Mouse (Mus musculus) liver, embryonic 11.5 days (tissue): ENCODE results near the gene Fank1. TPM values are rescaled to one million over a fixed set of nuclear protein-coding genes. Genes with fewer than 3 reads are reported as not detected.

Experiments
- ATAC-seq: fragments of 200-750 bp; cut with Nextera tagmentation; replicated peaks from 2 replicates; pipeline ENCODE4 v1.8.0; 2017; ENCODE audit warnings: moderate number of reproducible peaks, mild to moderate bottlenecking, moderate TSS enrichment, moderate library complexity; ENCODE audit not compliant: low FRiP score
- DNase-seq: peaks from one replicate; pipeline ENCODE4 v3.0.0-alpha.2; 2017; ENCODE audit warnings: low spot score
- H3K27ac ChIP-seq: fragments of 300-500 bp; sonication (generic); 2 replicates; pipeline ENCODE4 v1.5.1; 2014; ENCODE audit warnings: mild to moderate bottlenecking, low read depth, low read length, control low read depth
- H3K27me3 ChIP-seq: fragments of 300-500 bp; sonication (generic); replicated peaks from 2 replicates; pipeline ENCODE4 v1.6.1; 2014; ENCODE audit warnings: low read length, mixed read lengths; ENCODE audit not compliant: control insufficient read depth, insufficient read depth
- H3K36me3 ChIP-seq: fragments of 300-500 bp; sonication (generic); 2 replicates; pipeline ENCODE4 v1.6.1; 2014; ENCODE audit warnings: mild to moderate bottlenecking, low read length, moderate library complexity, mixed read lengths; ENCODE audit not compliant: control insufficient read depth, insufficient read depth
- H3K4me1 ChIP-seq: fragments of 300-500 bp; sonication (generic); replicated peaks from 2 replicates; pipeline ENCODE4 v1.6.1; 2014; ENCODE audit warnings: low read length, mixed read lengths; ENCODE audit not compliant: control insufficient read depth, insufficient read depth
- H3K4me2 ChIP-seq: fragments of 300-500 bp; sonication (generic); 2 replicates; pipeline ENCODE4 v1.6.1; 2014; ENCODE audit warnings: mild to moderate bottlenecking, control low read depth, moderate library complexity
- H3K4me3 ChIP-seq: fragments of 300-500 bp; sonication (generic); 2 replicates; pipeline ENCODE4 v1.5.1; 2014; ENCODE audit warnings: low read depth, low read length, control low read depth
- H3K9ac ChIP-seq: fragments of 300-500 bp; sonication (generic); 2 replicates; pipeline ENCODE4 v1.6.1; 2014; ENCODE audit warnings: low read depth, low read length, control low read depth
- H3K9me3 ChIP-seq: fragments of 300-500 bp; sonication (generic); 2 replicates; pipeline ENCODE4 v1.6.1; 2016; ENCODE audit warnings: low read length, inconsistent platforms, mixed read lengths; ENCODE audit not compliant: control insufficient read depth
- WGBS: fragments of 180-500 bp; shearing (Covaris S2); extraction: QIAGEN DNeasy Blood & Tissue Kit; methylation state at CpG from one replicate; pipeline ENCODE4 v1.1.7; 2014; 5-methylcytosine and 5-hydroxymethylcytosine counted together
- polyA plus RNA-seq: library from polyadenylated mRNA; unstranded; fragments of >200 nt; fragmentation: Nextera tagmentation; extraction: Ambion mirVana; gene quantifications from 2 replicates; pipeline ENCODE4 v1.2.1, GENCODE M21; 2014

The Fank1 gene
- polyA plus RNA-seq, 1 experiment from 2014 or later, result not detected

DNA sequence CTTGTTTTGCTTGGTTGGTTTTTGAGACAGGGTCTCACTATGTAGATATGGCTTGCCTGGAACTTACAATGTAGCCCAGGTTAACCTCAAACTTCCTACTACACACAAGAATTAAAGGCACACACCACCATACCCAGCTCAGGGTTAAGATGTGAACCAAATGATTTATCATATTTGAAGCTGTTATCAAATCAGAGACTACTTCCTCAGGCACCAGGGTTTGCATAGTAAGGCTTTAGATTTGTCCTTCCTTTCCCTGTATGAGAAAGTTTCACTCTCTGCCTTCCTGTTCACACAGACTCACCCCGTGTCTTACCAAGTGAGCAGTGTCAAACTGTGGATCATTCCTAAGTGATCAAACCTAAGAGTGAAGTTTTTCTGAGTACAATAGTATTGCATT, 32.5 kb upstream of the Fank1 start:
- H3K27ac ChIP-seq, result no peak overlapping the region
- H3K9me3 ChIP-seq, result no peaks in the 10 kb centered on the region
- DNase-seq (no peak), ATAC-seq (no peak)
- H3K36me3 ChIP-seq, result peaks cover 2% of the 10 kb centered on the region; the same call in 1 of the 2 replicates
- H3K4me1 ChIP-seq, result 0 out of 2 replicates have a peak, but pooled peaks cover 3% of the 10 kb centered on the region
- H3K4me2 ChIP-seq, result no peak overlapping the region
- 70% methylated on average over 1 of the region's 1 CpGs for WGBS
- no peak overlapping the region for H3K4me3 ChIP-seq
- H3K9ac ChIP-seq, result no peak overlapping the region
- no peaks in the 10 kb centered on the region for H3K27me3 ChIP-seq

GRCm38 (mm10) chr7:133744701-133745100, 32.0 kb upstream of the Fank1 start:
- ATAC-seq, result no peak
- H3K4me2 ChIP-seq, result no peak overlapping the region
- no peak overlapping the region for H3K27ac ChIP-seq
- WGBS, result 52% methylated on average over 4 of the region's 4 CpGs
- H3K27me3 ChIP-seq, result no peaks in the 10 kb centered on the region
- 0 out of 2 replicates have a peak, but pooled peaks cover 3% of the 10 kb centered on the region for H3K4me1 ChIP-seq
- DNase-seq, result no peak
- H3K9ac ChIP-seq, result no peak overlapping the region
- peaks cover 2% of the 10 kb centered on the region; the same call in 1 of the 2 replicates for H3K36me3 ChIP-seq
- no peaks in the 10 kb centered on the region for H3K9me3 ChIP-seq
- H3K4me3 ChIP-seq, result no peak overlapping the region

- H3K4me2 ChIP-seq, result no peak overlapping the region
- DNase-seq (no peak), ATAC-seq (no peak)
- 85% methylated on average over 8 of the region's 8 CpGs for WGBS
- H3K27me3 ChIP-seq, result no peaks in the 10 kb centered on the region
- H3K36me3 ChIP-seq, result peaks cover 2% of the 10 kb centered on the region; the same call in 1 of the 2 replicates
- no peak overlapping the region for H3K9ac ChIP-seq
- no peak overlapping the region for H3K4me3 ChIP-seq
- H3K9me3 ChIP-seq, result no peaks in the 10 kb centered on the region
- H3K4me1 ChIP-seq, result 0 out of 2 replicates have a peak, but pooled peaks cover 3% of the 10 kb centered on the region
- H3K27ac ChIP-seq, result no peak overlapping the region
Measured at GRCm38 (mm10) chr7:133747372-133747771, 29.3 kb upstream of the Fank1 start.

GRCm38 (mm10) chr7:133748753-133749152, 27.9 kb upstream of the Fank1 start:
- Histone ChIP-seq H3K27me3 (no peaks in the 10 kb centered on the region), H3K4me2 (no peak overlapping the region), H3K9me3 (no peaks in the 10 kb centered on the region), H3K36me3 (peaks cover 2% of the 10 kb centered on the region; the same call in 1 of the 2 replicates), H3K4me1 (0 out of 2 replicates have a peak, but pooled peaks cover 3% of the 10 kb centered on the region), H3K27ac (no peak overlapping the region), H3K4me3 (no peak overlapping the region), H3K9ac (no peak overlapping the region)
- DNase-seq (no peak), ATAC-seq (no peak)
- 89% methylated on average over 14 of the region's 14 CpGs for WGBS

DNA sequence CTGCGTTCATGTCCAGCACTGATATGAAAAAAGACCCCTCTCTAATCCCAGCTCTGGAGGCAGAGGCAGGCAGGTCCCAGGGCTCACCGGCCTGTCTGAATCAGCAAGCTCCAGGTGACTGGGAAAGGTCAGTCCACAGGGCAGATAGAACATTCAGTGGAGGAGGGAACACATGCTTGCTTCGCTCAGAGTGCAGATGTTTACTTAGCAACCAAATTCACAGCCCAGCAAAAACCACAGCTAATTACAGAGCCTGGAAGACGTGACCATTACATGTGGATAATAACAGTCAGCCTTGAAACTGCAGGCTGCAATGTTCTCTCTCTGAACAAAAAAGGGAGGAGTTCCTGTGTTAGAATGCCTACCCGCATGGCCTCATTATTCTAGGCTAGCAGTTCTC, 26.0 kb upstream of the Fank1 start:
- Histone ChIP-seq H3K27ac (no peak overlapping the region), H3K9ac (no peak overlapping the region), H3K36me3 (peaks cover 2% of the 10 kb centered on the region; the same call in 1 of the 2 replicates), H3K4me2 (no peak overlapping the region), H3K9me3 (no peaks in the 10 kb centered on the region), H3K27me3 (no peaks in the 10 kb centered on the region), H3K4me3 (no peak overlapping the region), H3K4me1 (no peaks in the 10 kb centered on the region)
- DNase-seq (no peak), ATAC-seq (no peak; the same call in 1 of the 2 replicates)
- 75% methylated on average over 5 of the region's 5 CpGs for WGBS

GRCm38 (mm10) chr7:133751163-133751562, 25.5 kb upstream of the Fank1 start:
- no peaks in the 10 kb centered on the region for H3K27me3 ChIP-seq
- H3K9ac ChIP-seq, result no peak overlapping the region
- no peaks in the 10 kb centered on the region for H3K9me3 ChIP-seq
- peaks cover 2% of the 10 kb centered on the region; the same call in 1 of the 2 replicates for H3K36me3 ChIP-seq
- ATAC-seq, result no peak
- H3K4me3 ChIP-seq, result no peak overlapping the region
- no peaks in the 10 kb centered on the region for H3K4me1 ChIP-seq
- 83% methylated on average over 5 of the region's 5 CpGs for WGBS
- no peak overlapping the region for H3K27ac ChIP-seq
- no peak for DNase-seq
- no peak overlapping the region for H3K4me2 ChIP-seq

GRCm38 (mm10) chr7:133757961-133758455, 18.7 kb upstream of the Fank1 start:
- Histone ChIP-seq H3K4me2 (no peak overlapping the region), H3K9me3 (no peaks in the 10 kb centered on the region), H3K9ac (no peak overlapping the region), H3K4me1 (no peaks in the 10 kb centered on the region), H3K36me3 (no peaks in the 10 kb centered on the region), H3K27ac (no peak overlapping the region), H3K27me3 (no peaks in the 10 kb centered on the region), H3K4me3 (no peak overlapping the region)
- 67% methylated on average over 5 of the region's 5 CpGs for WGBS
- ATAC-seq, result no peak
- no peak for DNase-seq

DNA sequence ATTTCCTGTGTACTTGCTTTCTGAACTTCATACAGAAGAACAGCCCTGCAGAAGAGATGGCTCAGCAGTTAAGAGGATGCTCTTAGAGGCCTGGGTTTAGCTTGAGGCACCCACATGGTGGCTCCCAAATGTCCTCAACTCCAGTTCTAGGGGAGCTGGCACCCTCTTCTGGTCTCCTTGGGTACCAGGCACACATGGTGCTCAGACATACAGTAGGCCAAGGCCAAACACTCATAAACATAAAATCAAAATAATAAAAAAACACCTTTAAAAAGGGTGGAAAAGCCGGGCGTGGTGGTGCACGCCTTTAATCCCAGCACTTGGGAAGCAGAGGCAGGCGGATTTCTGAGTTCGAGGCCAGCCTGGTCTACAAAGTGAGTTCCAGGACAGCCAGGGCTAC, 17.9 kb upstream of the Fank1 start:
- Histone ChIP-seq H3K9ac (no peak overlapping the region), H3K4me1 (no peaks in the 10 kb centered on the region), H3K4me3 (no peak overlapping the region), H3K4me2 (no peak overlapping the region), H3K27me3 (no peaks in the 10 kb centered on the region), H3K9me3 (no peaks in the 10 kb centered on the region), H3K36me3 (no peaks in the 10 kb centered on the region), H3K27ac (no peak overlapping the region)
- 95% methylated on average over 5 of the region's 5 CpGs for WGBS
- ATAC-seq (no peak), DNase-seq (no peak)

- Histone ChIP-seq H3K4me2 (peak overlapping the region; percentile 32; the same call in 1 of the 2 replicates), H3K4me1 (no peaks in the 10 kb centered on the region), H3K9me3 (no peaks in the 10 kb centered on the region), H3K9ac (no peak overlapping the region), H3K36me3 (no peaks in the 10 kb centered on the region), H3K27me3 (no peaks in the 10 kb centered on the region), H3K4me3 (no peak overlapping the region), H3K27ac (no peak overlapping the region)
- peak; percentile 51 for DNase-seq
- no peak for ATAC-seq
- whole genome bisulfite sequencing, result 39% methylated on average over 27 of the region's 27 CpGs
Measured at GRCm38 (mm10) chr7:133759611-133760353, 16.9 kb upstream of the Fank1 start.
